Mouse (Mus musculus) intestine, embryonic 16.5 days (tissue): ENCODE data around the gene Srprb. TPM values are rescaled to one million over a fixed set of nuclear protein-coding genes. Genes with fewer than 3 reads are reported as not detected.
"Not testable (repeated sequence)": the region's sequence is repeated elsewhere in the genome, so short reads cannot be mapped to it uniquely, and the experiment has no call there.

Experiments
- ATAC-seq: fragments of 200-750 bp; cut with Nextera tagmentation; 2 replicates; pipeline ENCODE4 v1.8.0; 2017; ENCODE audit warnings: moderate TSS enrichment, moderate library complexity
- H3K27ac ChIP-seq: fragments of 300-500 bp; sonication (generic); 2 replicates; pipeline ENCODE4 v1.5.1; 2014; ENCODE audit warnings: mild to moderate bottlenecking, low read length
- H3K27me3 ChIP-seq: fragments of 300-500 bp; sonication (generic); replicated peaks from 2 replicates; pipeline ENCODE4 v1.6.1; 2014; ENCODE audit warnings: low read length, control low read depth, mixed read lengths; ENCODE audit not compliant: control insufficient read depth, insufficient read depth
- H3K36me3 ChIP-seq: fragments of 300-500 bp; sonication (generic); 2 replicates; pipeline ENCODE4 v1.6.1; 2014; ENCODE audit warnings: low read length, control low read depth; ENCODE audit not compliant: control insufficient read depth, insufficient read depth
- H3K4me1 ChIP-seq: fragments of 300-500 bp; sonication (generic); 2 replicates; pipeline ENCODE4 v1.6.1; 2014; ENCODE audit warnings: low read length, control low read depth, mixed read lengths; ENCODE audit not compliant: control insufficient read depth, insufficient read depth
- H3K4me2 ChIP-seq: fragments of 300-500 bp; sonication (generic); 2 replicates; pipeline ENCODE4 v1.6.1; 2014; ENCODE audit warnings: low read depth, low read length, control low read depth
- H3K4me3 ChIP-seq: fragments of 300-500 bp; sonication (generic); 2 replicates; pipeline ENCODE4 v1.5.1; 2014; ENCODE audit warnings: mild to moderate bottlenecking, low read length
- H3K9ac ChIP-seq: fragments of 300-500 bp; sonication (generic); 2 replicates; pipeline ENCODE4 v1.6.1; 2014; ENCODE audit warnings: low read depth, low read length
- H3K9me3 ChIP-seq: fragments of 300-500 bp; sonication (generic); 2 replicates; pipeline ENCODE4 v1.6.1; 2016; ENCODE audit warnings: low read length, control low read depth; ENCODE audit not compliant: control insufficient read depth
- WGBS: fragments of 180-500 bp; shearing (Covaris S2); extraction: QIAGEN DNeasy Blood & Tissue Kit; methylation state at CpG from one replicate; pipeline ENCODE4 v1.1.7; 2014; 5-methylcytosine and 5-hydroxymethylcytosine counted together
- polyA plus RNA-seq: library from polyadenylated mRNA; unstranded; fragments of >200 nt; fragmentation: Nextera tagmentation; extraction: Ambion mirVana; gene quantifications from 2 replicates; pipeline ENCODE4 v1.2.1, GENCODE M21; 2015

The Srprb gene
- polyA plus RNA-seq, 1 experiment from 2014 or later, result 51.7 TPM

GRCm38 (mm10) chr9:103155158-103155557 lies 46.8 kb downstream of the Srprb start:
- not testable (repeated sequence) for ATAC-seq, H3K4me1 ChIP-seq, H3K27me3 ChIP-seq, H3K36me3 ChIP-seq, H3K27ac ChIP-seq, H3K9ac ChIP-seq, H3K4me2 ChIP-seq, H3K9me3 ChIP-seq, H3K4me3 ChIP-seq
- WGBS, result 77% methylated on average over 7 of the region's 7 CpGs

GRCm38 (mm10) chr9:103154568-103154967 lies 47.4 kb downstream of the Srprb start:
- no peak overlapping the region for H3K4me2 ChIP-seq
- no peak overlapping the region for H3K9ac ChIP-seq
- H3K36me3 ChIP-seq, result no peaks in the 10 kb centered on the region
- H3K27me3 ChIP-seq, result no peaks in the 10 kb centered on the region
- no peak for ATAC-seq
- H3K27ac ChIP-seq, result no peak overlapping the region
- WGBS, result 82% methylated on average over 2 of the region's 2 CpGs
- H3K9me3 ChIP-seq, result no peaks in the 10 kb centered on the region
- no peak overlapping the region for H3K4me3 ChIP-seq
- H3K4me1 ChIP-seq, result no peaks in the 10 kb centered on the region

GRCm38 (mm10) chr9:103153286-103153685 lies 48.7 kb downstream of the Srprb start:
- H3K27ac ChIP-seq, result no peak overlapping the region
- H3K4me1 ChIP-seq, result no peaks in the 10 kb centered on the region
- no peaks in the 10 kb centered on the region for H3K27me3 ChIP-seq
- H3K4me2 ChIP-seq, result no peak overlapping the region
- H3K36me3 ChIP-seq, result no peaks in the 10 kb centered on the region
- no peak overlapping the region for H3K9ac ChIP-seq
- WGBS, result 71% methylated on average over 5 of the region's 5 CpGs
- no peak overlapping the region for H3K4me3 ChIP-seq
- no peak for ATAC-seq
- no peaks in the 10 kb centered on the region for H3K9me3 ChIP-seq

GRCm38 (mm10) chr9:103149074-103149799 lies 52.7 kb downstream of the Srprb start:
- Histone ChIP-seq H3K4me1 (no peaks in the 10 kb centered on the region), H3K9ac (no peak overlapping the region), H3K4me2 (no peak overlapping the region), H3K36me3 (no peaks in the 10 kb centered on the region), H3K27me3 (no peaks in the 10 kb centered on the region), H3K4me3 (no peak overlapping the region), H3K27ac (no peak overlapping the region), H3K9me3 (no peaks in the 10 kb centered on the region)
- no peak for ATAC-seq
- 72% methylated on average over 12 of the region's 12 CpGs for WGBS

GRCm38 (mm10) chr9:103147103-103147502 lies 54.8 kb downstream of the Srprb start:
- Histone ChIP-seq H3K4me1 (no peaks in the 10 kb centered on the region), H3K9me3 (no peaks in the 10 kb centered on the region), H3K4me3 (no peak overlapping the region), H3K36me3 (no peaks in the 10 kb centered on the region), H3K27me3 (no peaks in the 10 kb centered on the region), H3K27ac (no peak overlapping the region), H3K4me2 (no peak overlapping the region), H3K9ac (no peak overlapping the region)
- no peak for ATAC-seq
- WGBS, result 66% methylated on average over 13 of the region's 13 CpGs

- WGBS, result 42% methylated on average over 9 of the region's 9 CpGs
- H3K4me2 ChIP-seq, result no peak overlapping the region
These were observed 55.2 kb downstream of the Srprb start for GRCm38 (mm10) chr9:103146703-103147102.

GRCm38 (mm10) chr9:103146257-103146656 lies 55.7 kb downstream of the Srprb start:
- H3K36me3 ChIP-seq, result no peaks in the 10 kb centered on the region
- no peak overlapping the region for H3K4me2 ChIP-seq
- H3K9me3 ChIP-seq, result no peaks in the 10 kb centered on the region
- H3K4me3 ChIP-seq, result no peak overlapping the region
- no peaks in the 10 kb centered on the region for H3K27me3 ChIP-seq
- no peak overlapping the region for H3K9ac ChIP-seq
- no peaks in the 10 kb centered on the region for H3K4me1 ChIP-seq
- H3K27ac ChIP-seq, result no peak overlapping the region
- 85% methylated on average over 10 of the region's 10 CpGs for WGBS
- ATAC-seq, result no peak

More at GRCm38 (mm10) chr9:103146703-103147102, 55.2 kb downstream of the Srprb start:
- Histone ChIP-seq H3K27me3 (no peaks in the 10 kb centered on the region), H3K4me3 (no peak overlapping the region), H3K36me3 (no peaks in the 10 kb centered on the region), H3K4me1 (no peaks in the 10 kb centered on the region), H3K27ac (no peak overlapping the region), H3K9me3 (no peaks in the 10 kb centered on the region), H3K9ac (no peak overlapping the region)
- ATAC-seq, result no peak

- Histone ChIP-seq H3K4me2 (no peak overlapping the region), H3K4me1 (no peaks in the 10 kb centered on the region), H3K4me3 (no peak overlapping the region), H3K27me3 (no peaks in the 10 kb centered on the region), H3K9me3 (no peaks in the 10 kb centered on the region), H3K36me3 (no peaks in the 10 kb centered on the region), H3K9ac (no peak overlapping the region), H3K27ac (no peak overlapping the region)
- WGBS, result 54% methylated on average over 5 of the region's 5 CpGs
- ATAC-seq, result no peak
These were observed 56.6 kb downstream of the Srprb start for GRCm38 (mm10) chr9:103145351-103145750.

- 40% methylated on average over 4 of the region's 4 CpGs for WGBS
- ATAC-seq, result no peak
These were observed 58.1 kb downstream of the Srprb start for GRCm38 (mm10) chr9:103143881-103144280.

GRCm38 (mm10) chr9:103141266-103141665 lies 60.7 kb downstream of the Srprb start:
- H3K9ac ChIP-seq, result no peak overlapping the region
- 80% methylated on average over 7 of the region's 7 CpGs for WGBS
- H3K27ac ChIP-seq, result no peak overlapping the region
- H3K4me2 ChIP-seq, result no peak overlapping the region
- H3K4me1 ChIP-seq, result no peaks in the 10 kb centered on the region
- no peak overlapping the region for H3K4me3 ChIP-seq
- no peak for ATAC-seq
- H3K27me3 ChIP-seq, result no peaks in the 10 kb centered on the region
- H3K36me3 ChIP-seq, result no peaks in the 10 kb centered on the region
- no peaks in the 10 kb centered on the region for H3K9me3 ChIP-seq

More at GRCm38 (mm10) chr9:103143881-103144280, 58.1 kb downstream of the Srprb start:
- Histone ChIP-seq H3K4me3 (no peak overlapping the region), H3K36me3 (no peaks in the 10 kb centered on the region), H3K9me3 (no peaks in the 10 kb centered on the region), H3K9ac (no peak overlapping the region), H3K27me3 (no peaks in the 10 kb centered on the region), H3K4me1 (no peaks in the 10 kb centered on the region), H3K27ac (no peak overlapping the region), H3K4me2 (no peak overlapping the region)
